Mouse (Mus musculus) T-helper 2 cell (primary cell): ENCODE data around the gene Zfp612.

Experiments used
- in situ Hi-C: fragments of 300-600 bp; cut with MboI, MseI; formaldehyde crosslinking; loops from one replicate; pipeline ENCODE4 v1.15.1; 2025; ENCODE audit warnings: high pct_unique_total_duplicates

Zfp612 gene

DNA sequence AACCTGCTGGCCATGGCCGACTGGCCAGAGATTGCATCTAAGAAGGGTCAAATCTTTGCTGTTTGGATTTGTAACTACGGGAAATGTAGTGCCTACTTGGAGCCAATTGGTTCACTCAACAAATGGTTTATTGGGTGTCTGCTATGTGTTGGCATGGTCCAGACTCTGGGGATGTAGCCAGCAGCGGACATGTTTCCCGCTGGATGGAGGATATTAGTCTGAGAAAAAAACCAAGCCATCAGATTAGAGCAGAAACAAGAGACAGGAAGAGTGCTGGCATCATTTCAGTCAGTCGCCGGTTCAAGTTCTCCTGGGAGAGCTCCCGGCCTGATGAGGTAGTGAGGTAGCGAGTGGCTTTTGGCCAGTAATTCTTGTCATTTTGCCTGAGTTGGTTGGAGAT is 54.7 kb downstream of the Zfp612 start:
- in situ Hi-C loops: loop anchor here (25.0 kb wide), 1 partner anchor 353 kb away; no protein-coding TSS in a partner anchor

GRCm38 (mm10) chr8:110135515-110135914 is 56.0 kb downstream of the Zfp612 start:
- in situ Hi-C loops: loop anchor here (25.0 kb wide), 1 partner anchor 352 kb away; no protein-coding TSS in a partner anchor

- in situ Hi-C loops: loop anchor here (25.0 kb wide), 1 partner anchor 347 kb away; no protein-coding TSS in a partner anchor
Observed at GRCm38 (mm10) chr8:110140156-110140555, 60.6 kb downstream of the Zfp612 start.

GRCm38 (mm10) chr8:110140770-110141169 is 61.2 kb downstream of the Zfp612 start:
- in situ Hi-C loops: loop anchor here (25.0 kb wide), 1 partner anchor 347 kb away; no protein-coding TSS in a partner anchor
